Comparison of ENCODE assay signal across 12 mouse cellular contexts in genomic region chr10:24109434-24109833, GRCm38 (mm10). TPM values are rescaled to one million over a fixed set of nuclear protein-coding genes. Genes with fewer than 3 reads are reported as not detected.
"Had no signal": no experiment of that assay in that cellular context is flagged by ENCODE, and none has a peak within 500 bp of the region (broad histone marks: within the 10 kb centered on the region; RNA-seq: fewer than 3 reads in every experiment).

Taar9 (minus strand) TSS chr10:24109534.

RNA-seq across cellular contexts. Expression of gene Taar9, which starts in this region (rescaled TPM):
- polyA plus RNA-seq: neural tube, embryonic 12.5 days; neural tube, embryonic 13.5 days; neural tube, embryonic 14.5 days; neural tube, embryonic 15.5 days; stomach, embryonic 14.5 days; stomach, embryonic 15.5 days; stomach, embryonic 16.5 days; stomach, postnatal 0 days; testis, adult 2 months; thymus, adult 2 months; thymus, postnatal 0 days; urinary bladder, adult 2 months had no signal
